ENCODE assay signal across 24 mouse cellular contexts in genomic region chr3:122378634-122379033, GRCm38 (mm10).
A peak's percentile ranks its signal among the peaks of the same experiment; 100 is the strongest.
DNase-seq lines count a peak whose midpoint lies in the region; ATAC-seq and TF ChIP-seq lines count a peak whose summit lies in the region.
"Had no signal": no experiment of that assay in that cellular context is flagged by ENCODE, and none has a peak within 500 bp of the region (broad histone marks: within the 10 kb centered on the region; RNA-seq: fewer than 3 reads in every experiment).

No protein-coding gene starts in this region.

- H3K4me3 ChIP-seq in lung, postnatal 0 days (ENCODE audit: low read depth, low read length): no peak overlapping the region
- H3K4me3 ChIP-seq in lung, adult 2 months (replicated peaks; ENCODE audit: extremely low read depth, low read depth, low read length): no peak overlapping the region
- H3K4me3 ChIP-seq in bone marrow macrophage, adult 2 months (ENCODE audit: insufficient read depth, low read length): no peak overlapping the region
- H3K4me3 ChIP-seq: embryonic facial prominence, embryonic 12.5 days; erythroblast, embryonic 14.5 days; forebrain, embryonic 13.5 days; hindbrain, embryonic 13.5 days; midbrain, embryonic 13.5 days; neural tube, embryonic 12.5 days had no signal

- no peak overlapping the region for H3K9ac ChIP-seq in lung, postnatal 0 days (replicated peaks; ENCODE audit: low read depth)
- H3K9ac ChIP-seq: embryonic facial prominence, embryonic 12.5 days; forebrain, embryonic 13.5 days; hindbrain, embryonic 13.5 days; liver, embryonic 14.5 days; midbrain, embryonic 13.5 days; neural tube, embryonic 12.5 days had no signal

- no peak for TF ChIP-seq POLR2A in lung, adult 2 months (IDR thresholded peaks at IDR 0.05; ENCODE audit: borderline replicate concordance, extremely low read depth, low read depth, low read length)
- no peak for TF ChIP-seq POLR2A in bone marrow macrophage, adult 2 months (IDR thresholded peaks at IDR 0.05; ENCODE audit: borderline replicate concordance, low read depth, low read length)

- peak; percentile 92 for ATAC-seq in lung, postnatal 0 days
- ATAC-seq in megakaryocyte progenitor cell, adult 5-6 weeks (replicated peaks; ENCODE audit: poor library complexity): peak; percentile 81
- ATAC-seq: forebrain, embryonic 13.5 days; midbrain, embryonic 13.5 days had no signal

- no peaks in the 10 kb centered on the region for H3K9me3 ChIP-seq in lung, postnatal 0 days (ENCODE audit: low read length)
- H3K9me3 ChIP-seq: embryonic facial prominence, embryonic 12.5 days; forebrain, embryonic 13.5 days; hindbrain, embryonic 13.5 days; midbrain, embryonic 13.5 days; neural tube, embryonic 12.5 days had no signal

- no peaks in the 10 kb centered on the region for H3K27me3 ChIP-seq in lung, postnatal 0 days (replicated peaks; ENCODE audit: insufficient read depth, low read length)
- H3K27me3 ChIP-seq: embryonic facial prominence, embryonic 12.5 days; forebrain, embryonic 13.5 days; hindbrain, embryonic 13.5 days; midbrain, embryonic 13.5 days; neural tube, embryonic 12.5 days had no signal

- no peak for TF ChIP-seq CTCF in lung, postnatal 0 days (IDR thresholded peaks at IDR 0.05)
- no peak for TF ChIP-seq CTCF in lung, adult 2 months (IDR thresholded peaks at IDR 0.05; ENCODE audit: insufficient read depth, low read length)
- no peak for TF ChIP-seq CTCF in bone marrow macrophage, adult 2 months (IDR thresholded peaks at IDR 0.05; ENCODE audit: low read depth, low read length)

- TF ChIP-seq EP300 in lung, postnatal 0 days (IDR thresholded peaks at IDR 0.05): peak; percentile 88

- no peaks in the 10 kb centered on the region for H3K4me1 ChIP-seq in lung, postnatal 0 days (ENCODE audit: insufficient read depth, low read depth, low read length)
- H3K4me1 ChIP-seq in lung, adult 2 months (ENCODE audit: control insufficient read depth, insufficient read depth, low read length): peaks cover 2% of the 10 kb centered on the region; the same call in 1 of the 2 replicates
- peaks cover 49% of the 10 kb centered on the region for H3K4me1 ChIP-seq in bone marrow macrophage, adult 2 months (ENCODE audit: control insufficient read depth, insufficient read depth, low read length)

- no peaks in the 10 kb centered on the region for H3K36me3 ChIP-seq in lung, postnatal 0 days (ENCODE audit: insufficient read depth, low read length)
- H3K36me3 ChIP-seq: embryonic facial prominence, embryonic 12.5 days; hindbrain, embryonic 13.5 days; midbrain, embryonic 13.5 days; neural tube, embryonic 12.5 days had no signal

- no peak overlapping the region for H3K27ac ChIP-seq in lung, postnatal 0 days (ENCODE audit: low read length)
- H3K27ac ChIP-seq in bone marrow macrophage, adult 2 months (ENCODE audit: insufficient read depth, low read depth, low read length): peak overlapping the region; percentile 65
- H3K27ac ChIP-seq: embryonic facial prominence, embryonic 12.5 days; forebrain, embryonic 13.5 days; hindbrain, embryonic 13.5 days; liver, embryonic 14.5 days; midbrain, embryonic 13.5 days; neural tube, embryonic 12.5 days had no signal

- peak; percentile 39 for DNase-seq in lung, postnatal 0 days (ENCODE audit: low spot score)
- DNase-seq in lung, adult 2 months: no peak
- DNase-seq in lung, postnatal 25 days (ENCODE audit: low spot score): peak; percentile 22
- DNase-seq in kidney, adult 11 months: no peak
- DNase-seq in frontal cortex, postnatal 10 days (ENCODE audit: low spot score in 2 of 2): no peak
- no peak for DNase-seq in kidney, postnatal 36 days
- DNase-seq: adrenal gland, adult 2 months; B cell, adult 2 months; cerebellum, adult 11-12 months; cerebellum, postnatal 14 days; heart, postnatal 10 days; kidney, adult 9 months; kidney, postnatal 4 days; retina, postnatal 1 day had no signal

- WGBS in lung, postnatal 0 days: 45% methylated on average over 6 of the region's 6 CpGs
- 49% methylated on average over 6 of the region's 6 CpGs for WGBS in lung, adult 2 months

- no peak overlapping the region for H3K4me2 ChIP-seq in lung, postnatal 0 days (replicated peaks; ENCODE audit: low read depth, low read length)
- H3K4me2 ChIP-seq: embryonic facial prominence, embryonic 12.5 days; forebrain, embryonic 13.5 days; heart, embryonic 11.5 days; hindbrain, embryonic 13.5 days; midbrain, embryonic 13.5 days; neural tube, embryonic 12.5 days had no signal

Comparison
In these comparisons a context has a peak if more than half of its experiments do, and no peak if none do; other contexts are left out.
1. DNase-seq: peak in lung, postnatal 0 days (single experiment) and lung, postnatal 25 days (single experiment); none in lung, adult 2 months (single experiment), kidney, adult 11 months (single experiment), frontal cortex, postnatal 10 days (0 of 2) and kidney, postnatal 36 days (0 of 2).